Mouse (Mus musculus) small intestine, adult 2 months (tissue): ENCODE measurements around the gene Gpr132. TPM values are rescaled to one million over a fixed set of nuclear protein-coding genes. Genes with fewer than 3 reads are reported as not detected.

ENCODE experiments used
- H3K27ac ChIP-seq: fragments of 200-500 bp; 2 replicates; pipeline ENCODE4 v1.5.1; 2012; ENCODE audit warnings: low read depth, low read length, control low read depth, inconsistent platforms; ENCODE audit not compliant: insufficient read depth
- H3K27me3 ChIP-seq: fragments of 200-500 bp; 2 replicates; pipeline ENCODE4 v1.6.1; 2012; ENCODE audit warnings: mild to moderate bottlenecking, moderate library complexity, low read length, inconsistent platforms; ENCODE audit not compliant: control insufficient read depth, insufficient read depth
- H3K36me3 ChIP-seq: fragments of 200-500 bp; 2 replicates; pipeline ENCODE4 v1.6.1; 2012; ENCODE audit warnings: mild to moderate bottlenecking, low read length, control low read depth, inconsistent platforms; ENCODE audit not compliant: control insufficient read depth, insufficient read depth
- H3K4me1 ChIP-seq: fragments of 200-500 bp; 2 replicates; pipeline ENCODE4 v1.6.1; 2012; ENCODE audit warnings: low read length, inconsistent platforms, mixed read lengths; ENCODE audit not compliant: control insufficient read depth, insufficient read depth, insufficient read length
- H3K4me3 ChIP-seq: fragments of 200-500 bp; 2 replicates; pipeline ENCODE4 v1.5.1; 2012; ENCODE audit warnings: low read depth, mild to moderate bottlenecking, control low read depth, inconsistent platforms, low read length, moderate library complexity
- CTCF ChIP-seq: fragments of 200-500 bp; IDR thresholded peaks from 2 replicates; pipeline ENCODE4 v1.5.1; 2012; ENCODE audit warnings: low read depth, mild to moderate bottlenecking, control low read depth, inconsistent platforms, low read length, moderate library complexity, mixed read lengths; ENCODE audit not compliant: insufficient replicate concordance, insufficient read length; ENCODE audit errors: extremely low read depth
- POLR2A ChIP-seq: fragments of 200-500 bp; IDR thresholded peaks from 2 replicates; pipeline ENCODE4 v1.6.1; 2012; ENCODE audit warnings: low read depth, mild to moderate bottlenecking, control low read depth, inconsistent platforms, low read length, moderate library complexity
- WGBS: fragments of 180-500 bp; shearing (Covaris S2); methylation state at CpG from one replicate; pipeline ENCODE4 v1.1.7; 2018; 5-methylcytosine and 5-hydroxymethylcytosine counted together
- polyA plus RNA-seq: library from polyadenylated mRNA; depleted of rRNA; stranded (reverse); fragments of >200 nt; gene quantifications from 2 replicates; pipeline ENCODE4 v1.2.3, GENCODE M21; 2012

The Gpr132 gene
- polyA plus RNA-seq, 1 experiment, result 8.2 TPM

DNA sequence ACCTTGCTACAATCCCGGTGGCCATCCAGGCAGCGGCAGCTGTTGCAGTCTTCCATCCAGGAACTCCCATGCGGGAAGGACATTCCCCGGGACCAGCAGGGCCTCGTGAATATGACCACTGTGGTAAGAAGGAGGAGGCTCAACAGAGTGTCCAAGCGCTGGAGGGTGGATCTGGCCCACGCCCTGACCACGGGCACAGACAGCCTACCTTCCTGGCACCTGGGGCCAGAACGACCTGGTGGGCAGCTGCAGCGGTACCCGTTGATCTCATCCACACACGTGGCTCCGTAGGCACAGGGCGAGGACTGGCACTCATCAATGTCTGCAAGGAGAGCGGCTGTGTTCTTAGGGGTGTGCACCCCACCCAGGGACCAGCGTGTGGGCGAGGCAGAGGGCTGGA is 43.7 kb upstream of the Gpr132 start:
- no peak for TF ChIP-seq POLR2A
- no peak for TF ChIP-seq CTCF
- no peaks in the 10 kb centered on the region for H3K27me3 ChIP-seq
- 79% methylated on average over 17 of the region's 17 CpGs for WGBS

GRCm38 (mm10) chr12:112908991-112909390 is 41.0 kb upstream of the Gpr132 start:
- H3K36me3 ChIP-seq, result no peaks in the 10 kb centered on the region
- 95% methylated on average over 22 of the region's 22 CpGs for WGBS
- H3K27me3 ChIP-seq, result no peaks in the 10 kb centered on the region
- H3K4me3 ChIP-seq, result no peak overlapping the region
- no peaks in the 10 kb centered on the region for H3K4me1 ChIP-seq
- TF ChIP-seq CTCF (no peak), POLR2A (no peak)
- no peak overlapping the region for H3K27ac ChIP-seq

More for the DNA sequence above, 43.7 kb upstream of the Gpr132 start:
- Histone ChIP-seq H3K36me3 (no peaks in the 10 kb centered on the region), H3K4me3 (no peak overlapping the region), H3K27ac (no peak overlapping the region), H3K4me1 (peaks cover 6% of the 10 kb centered on the region)

DNA sequence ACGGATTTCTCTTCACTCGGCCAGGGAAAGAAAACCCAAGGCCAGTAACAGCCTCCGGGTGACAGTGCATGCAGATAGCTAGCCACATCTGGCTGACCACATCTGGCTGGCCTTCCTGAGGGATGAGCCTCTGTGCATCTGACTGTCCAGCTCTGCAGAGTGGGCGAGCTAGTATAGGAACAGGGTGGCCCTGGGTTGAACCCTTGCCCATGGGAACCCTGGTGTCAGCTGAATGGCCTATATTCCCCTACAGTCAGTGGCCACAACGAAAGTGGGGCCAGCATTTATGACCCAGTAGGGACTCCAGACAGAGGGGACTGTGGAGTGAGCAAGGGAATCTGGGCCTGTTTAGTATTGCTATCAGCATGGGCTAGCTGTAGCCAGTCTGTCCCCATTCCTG is 37.0 kb upstream of the Gpr132 start:
- 91% methylated on average over 5 of the region's 5 CpGs for WGBS
- TF ChIP-seq POLR2A (no peak), CTCF (no peak)
- H3K4me3 ChIP-seq, result no peak overlapping the region
- no peaks in the 10 kb centered on the region for H3K4me1 ChIP-seq
- no peaks in the 10 kb centered on the region for H3K27me3 ChIP-seq
- no peak overlapping the region for H3K27ac ChIP-seq
- H3K36me3 ChIP-seq, result no peaks in the 10 kb centered on the region

DNA sequence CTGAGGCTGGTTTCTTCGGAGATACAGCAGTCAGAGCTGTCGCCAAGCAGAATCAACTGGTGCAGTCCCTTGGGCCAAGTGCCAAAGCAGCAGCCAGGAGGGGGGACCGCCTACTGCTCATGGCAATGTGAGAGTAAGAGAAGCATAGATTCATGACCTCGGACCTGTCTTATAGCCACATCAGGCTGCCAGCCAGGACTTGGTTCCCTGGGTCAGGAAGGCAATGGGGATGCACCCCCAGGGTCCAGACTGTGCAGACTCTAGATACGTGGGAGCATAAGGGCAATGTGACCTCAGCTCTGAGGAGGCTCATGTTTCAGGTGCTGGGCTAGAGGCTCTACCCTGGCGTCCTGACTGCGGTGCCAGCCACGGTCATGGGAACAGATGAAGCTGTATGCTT is 35.9 kb upstream of the Gpr132 start:
- WGBS, result 75% methylated on average over 8 of the region's 8 CpGs
- Histone ChIP-seq H3K4me1 (no peaks in the 10 kb centered on the region), H3K27me3 (no peaks in the 10 kb centered on the region), H3K4me3 (no peak overlapping the region), H3K36me3 (no peaks in the 10 kb centered on the region), H3K27ac (no peak overlapping the region)
- TF ChIP-seq CTCF (no peak), POLR2A (no peak)

GRCm38 (mm10) chr12:112900641-112901040 is 32.6 kb upstream of the Gpr132 start:
- no peak for TF ChIP-seq POLR2A
- no peak for TF ChIP-seq CTCF
- no peak overlapping the region for H3K4me3 ChIP-seq
- H3K27ac ChIP-seq, result no peak overlapping the region
- no peaks in the 10 kb centered on the region for H3K27me3 ChIP-seq
- 83% methylated on average over 9 of the region's 9 CpGs for WGBS
- H3K4me1 ChIP-seq, result no peaks in the 10 kb centered on the region
- no peaks in the 10 kb centered on the region for H3K36me3 ChIP-seq

DNA sequence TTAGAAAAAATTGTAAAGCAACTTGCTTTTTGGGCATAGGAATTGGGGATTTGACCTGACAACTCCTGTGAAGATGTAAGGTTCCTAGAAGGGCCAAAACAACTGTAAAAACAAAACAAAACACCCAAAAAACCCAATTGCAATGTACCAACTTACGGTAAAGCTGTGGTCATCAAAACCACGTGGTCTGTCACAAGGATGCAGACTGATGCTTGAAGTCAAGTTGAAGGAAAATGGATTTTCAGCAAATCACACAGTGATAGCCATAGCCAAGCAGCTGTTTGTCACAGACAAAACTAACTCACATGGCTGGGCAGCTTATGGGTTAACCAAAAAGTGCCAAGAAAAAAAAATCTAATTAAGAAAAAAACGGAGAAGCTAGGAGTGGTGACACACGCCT is 30.9 kb upstream of the Gpr132 start:
- H3K27me3 ChIP-seq, result no peaks in the 10 kb centered on the region
- H3K4me1 ChIP-seq, result no peaks in the 10 kb centered on the region
- H3K36me3 ChIP-seq, result no peaks in the 10 kb centered on the region
- no peak overlapping the region for H3K4me3 ChIP-seq
- TF ChIP-seq POLR2A (no peak), CTCF (no peak)
- no peak overlapping the region for H3K27ac ChIP-seq
- WGBS, result 64% methylated on average over 4 of the region's 4 CpGs

DNA sequence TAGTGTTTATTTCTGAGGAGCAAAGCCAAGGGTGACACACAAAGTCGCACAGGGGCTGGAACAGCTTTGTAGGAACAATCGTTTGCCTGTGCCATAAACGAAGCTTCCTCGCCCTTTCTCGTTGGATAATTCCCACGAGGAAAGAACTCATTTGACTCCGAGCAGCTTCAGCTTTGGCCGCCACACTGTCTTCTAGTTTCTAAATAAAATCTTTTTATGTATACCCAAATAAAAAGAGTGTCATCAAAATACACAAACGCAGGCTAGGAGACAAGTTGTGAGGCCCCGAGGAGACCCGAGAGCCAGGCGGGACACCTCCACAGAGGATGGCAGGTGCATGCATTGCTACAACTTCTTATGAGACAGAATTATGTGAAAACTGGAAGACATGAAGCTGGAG is 30.3 kb upstream of the Gpr132 start:
- TF ChIP-seq CTCF, result no peak
- TF ChIP-seq POLR2A, result no peak
- H3K27ac ChIP-seq, result no peak overlapping the region
- no peaks in the 10 kb centered on the region for H3K27me3 ChIP-seq

DNA sequence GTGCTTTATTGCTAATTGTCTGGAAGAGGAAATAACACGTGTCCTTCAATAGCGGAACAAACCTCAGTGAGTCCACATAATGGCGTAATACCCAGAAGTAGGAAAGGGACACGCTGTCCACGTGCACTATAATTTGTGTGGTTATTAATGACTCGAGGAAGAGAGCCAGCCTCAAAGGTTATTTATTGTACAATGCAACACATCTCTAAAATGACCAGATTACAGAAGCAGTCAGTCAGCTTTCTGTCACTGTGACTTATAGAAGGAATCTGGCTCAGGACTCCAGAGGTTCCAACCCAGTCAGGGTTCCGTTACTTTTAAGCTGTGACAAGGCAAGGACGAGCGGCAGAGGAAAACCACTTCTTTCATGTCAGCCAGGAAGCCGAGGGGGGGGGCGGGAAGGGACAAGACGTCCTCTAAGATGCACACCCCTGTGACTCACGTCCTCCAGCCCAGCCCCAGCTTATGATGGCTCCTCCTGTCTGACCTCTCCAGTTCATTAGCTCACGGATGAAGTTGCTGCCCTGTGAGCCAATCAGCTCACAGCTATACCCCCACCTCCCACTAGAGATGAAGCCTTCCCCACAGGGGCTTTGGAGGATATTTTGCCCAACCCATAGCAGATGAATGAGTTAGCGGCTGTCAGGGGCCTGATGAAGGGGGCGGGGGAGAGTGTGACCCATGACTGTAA is 29.6 kb upstream of the Gpr132 start:
- no peaks in the 10 kb centered on the region for H3K4me1 ChIP-seq
- no peaks in the 10 kb centered on the region for H3K27me3 ChIP-seq
- TF ChIP-seq CTCF (no peak), POLR2A (no peak)
- no peak overlapping the region for H3K4me3 ChIP-seq
- H3K36me3 ChIP-seq, result no peaks in the 10 kb centered on the region
- 8% methylated on average over 16 of the region's 16 CpGs for WGBS
- H3K27ac ChIP-seq, result 0 out of 2 replicates have a peak overlapping the region, but pooled peaks have one; percentile 20

More for the DNA sequence above, 30.3 kb upstream of the Gpr132 start:
- WGBS, result 55% methylated on average over 12 of the region's 12 CpGs
- no peaks in the 10 kb centered on the region for H3K4me1 ChIP-seq
- no peak overlapping the region for H3K4me3 ChIP-seq
- no peaks in the 10 kb centered on the region for H3K36me3 ChIP-seq
